Mouse (Mus musculus) myocyte (in vitro differentiated cells): ENCODE measurements around the gene Sprr2a3. TPM values are rescaled to one million over a fixed set of nuclear protein-coding genes. Genes with fewer than 3 reads are reported as not detected.
"Not testable (repeated sequence)": the region's sequence is repeated elsewhere in the genome, so short reads cannot be mapped to it uniquely, and the experiment has no call there.

Experiments used
- H3K27me3 ChIP-seq: one replicate; pipeline ENCODE4 v1.6.1; 2011; ENCODE audit not compliant: control insufficient read depth, insufficient read depth, insufficient read length
- H3K36me3 ChIP-seq: one replicate; pipeline ENCODE4 v1.6.1; 2011; ENCODE audit not compliant: control insufficient read depth, insufficient read depth
- H3K4me2 ChIP-seq: one replicate; pipeline ENCODE4 v1.6.1; 2011; ENCODE audit warnings: low read depth, control low read depth
- H3K4me3 ChIP-seq: one replicate; pipeline ENCODE4 v1.5.1; 2011; ENCODE audit warnings: mild to moderate bottlenecking, control low read depth, moderate library complexity
- H3K79me2 ChIP-seq: one replicate; pipeline ENCODE4 v1.6.1; 2011; ENCODE audit not compliant: control insufficient read depth, insufficient read depth
- H3ac ChIP-seq: one replicate; pipeline ENCODE4 v1.6.1; 2011; ENCODE audit not compliant: control insufficient read depth, insufficient read length
- CEBPB ChIP-seq: IDR thresholded peaks from 2 replicates; pipeline ENCODE4 v1.6.1; 2011; ENCODE audit warnings: mild to moderate bottlenecking, moderate library complexity; ENCODE audit not compliant: poor library complexity, insufficient read depth, severe bottlenecking
- E2F4 ChIP-seq: IDR thresholded peaks from one replicate; pipeline ENCODE4 v1.6.1; 2011; ENCODE audit warnings: mild to moderate bottlenecking, control low read depth, moderate library complexity; ENCODE audit not compliant: insufficient read depth
- MAX ChIP-seq: IDR thresholded peaks from one replicate; pipeline ENCODE4 v1.6.1; 2011; ENCODE audit warnings: low read depth, mild to moderate bottlenecking, control low read depth
- MYOD1 ChIP-seq, 3 experiments: IDR thresholded peaks; one replicate each; pipeline ENCODE4 v1.6.1; 2011; ENCODE audit warnings: control low read depth in 2 of 3, low read depth in 2 of 3, mild to moderate bottlenecking in 2 of 3, moderate library complexity in 1 of 3; ENCODE audit not compliant: insufficient read length in 2 of 3, control insufficient read depth in 1 of 3
- MYOG ChIP-seq, 3 experiments: IDR thresholded peaks; one replicate each; pipeline ENCODE4 v1.6.1; 2011; ENCODE audit warnings: control low read depth in 2 of 3, low read depth in 2 of 3, mild to moderate bottlenecking in 2 of 3; ENCODE audit not compliant: insufficient read length in 2 of 3, control insufficient read depth in 1 of 3, insufficient read depth in 1 of 3
- POLR2A ChIP-seq: IDR thresholded peaks from one replicate; pipeline ENCODE4 v1.6.1; 2011; ENCODE audit warnings: low read depth, mild to moderate bottlenecking, control low read depth, moderate library complexity; ENCODE audit not compliant: insufficient read length
- POLR2AphosphoS2 ChIP-seq: IDR thresholded peaks from one replicate; pipeline ENCODE4 v1.6.1; 2011; ENCODE audit warnings: low read depth, control low read depth; ENCODE audit not compliant: insufficient read length
- REST ChIP-seq: IDR thresholded peaks from one replicate; pipeline ENCODE4 v1.6.1; 2011; ENCODE audit warnings: mild to moderate bottlenecking, control low read depth, moderate library complexity; ENCODE audit not compliant: insufficient read depth, insufficient read length
- SRF ChIP-seq: IDR thresholded peaks from one replicate; pipeline ENCODE4 v1.6.1; 2011; ENCODE audit warnings: low read depth; ENCODE audit not compliant: control insufficient read depth, insufficient read length
- TCF12 ChIP-seq: IDR thresholded peaks from one replicate; pipeline ENCODE4 v1.6.1; 2011; ENCODE audit warnings: mild to moderate bottlenecking, control low read depth; ENCODE audit not compliant: poor library complexity, insufficient read depth, severe bottlenecking
- TCF3 ChIP-seq: IDR thresholded peaks from one replicate; pipeline ENCODE4 v1.6.1; 2011; ENCODE audit warnings: low read depth, control low read depth; ENCODE audit not compliant: insufficient read length
- USF1 ChIP-seq: IDR thresholded peaks from one replicate; pipeline ENCODE4 v1.6.1; 2011; ENCODE audit warnings: low read depth, mild to moderate bottlenecking, control low read depth, moderate library complexity
- polyA plus RNA-seq: library from polyadenylated mRNA; unstranded; fragments of >200 nt; fragmentation: generic; extraction: Trizol; gene quantifications from one replicate; pipeline ENCODE4 v1.2.1, GENCODE M21; 2012; ENCODE audit warnings: missing spikeins

Sprr2a3 gene
- polyA plus RNA-seq, 1 experiment, result 0.25 TPM

GRCm38 (mm10) chr3:92274018-92274417 is 11.2 kb upstream of the Sprr2a3 start:
- not testable (repeated sequence) for H3K36me3 ChIP-seq, H3ac ChIP-seq, H3K79me2 ChIP-seq, H3K4me3 ChIP-seq, H3K27me3 ChIP-seq, H3K4me2 ChIP-seq

DNA sequence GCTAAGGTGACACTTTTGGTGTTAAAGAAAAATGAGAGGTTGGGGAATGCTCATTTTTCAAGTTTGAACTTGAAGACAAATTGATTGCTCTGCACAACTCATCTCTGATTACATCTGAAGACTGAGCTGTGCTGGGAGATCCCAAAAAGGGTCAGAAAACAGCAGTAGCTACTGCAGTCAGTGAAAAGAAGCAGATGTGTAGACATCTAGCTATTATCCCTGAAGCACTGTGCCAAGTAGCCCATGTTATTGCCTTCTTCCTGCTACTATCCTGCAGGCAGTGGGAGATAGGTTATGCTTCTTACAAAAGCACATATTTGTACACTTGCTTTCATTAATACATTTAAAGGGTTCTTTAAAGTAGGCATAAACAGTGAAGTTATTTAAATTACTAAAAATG is 5.6 kb upstream of the Sprr2a3 start:
- H3K79me2 ChIP-seq, H3K36me3 ChIP-seq, H3K27me3 ChIP-seq, H3K4me3 ChIP-seq, H3K4me2 ChIP-seq, H3ac ChIP-seq: not testable (repeated sequence)

DNA sequence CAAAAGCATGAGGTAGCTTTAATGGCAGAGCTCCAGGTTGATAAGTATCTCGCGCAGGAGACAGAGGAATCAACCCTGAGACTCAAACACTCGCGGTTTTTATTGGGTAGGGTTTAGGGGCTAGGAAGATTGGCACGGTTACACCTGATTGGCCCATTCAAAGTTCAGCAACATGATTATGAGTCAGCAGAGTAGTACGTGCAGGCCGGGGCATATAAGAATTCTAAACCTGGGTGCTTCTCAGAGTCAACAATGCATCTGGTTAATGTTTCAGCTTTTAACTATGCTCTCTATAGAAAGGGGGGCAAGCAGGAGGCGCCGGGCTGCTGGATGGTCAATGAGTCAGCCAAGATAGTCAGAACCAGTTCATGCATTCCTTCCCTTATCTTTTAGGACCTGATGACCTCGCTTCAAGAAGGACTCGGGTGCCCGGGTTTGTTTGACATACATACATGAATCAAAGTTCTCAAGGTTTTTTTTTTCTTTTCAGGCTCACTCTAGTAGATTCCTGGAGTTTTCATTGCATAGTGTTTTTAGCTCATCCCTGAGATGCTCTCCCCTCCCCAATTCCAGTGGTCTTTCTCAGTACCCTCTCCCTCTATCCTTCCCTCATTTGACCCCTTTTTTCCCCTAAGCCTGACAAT is 4.1 kb upstream of the Sprr2a3 start:
- not testable (repeated sequence) for H3ac ChIP-seq, H3K27me3 ChIP-seq, H3K79me2 ChIP-seq, H3K4me3 ChIP-seq, H3K36me3 ChIP-seq, H3K4me2 ChIP-seq

DNA sequence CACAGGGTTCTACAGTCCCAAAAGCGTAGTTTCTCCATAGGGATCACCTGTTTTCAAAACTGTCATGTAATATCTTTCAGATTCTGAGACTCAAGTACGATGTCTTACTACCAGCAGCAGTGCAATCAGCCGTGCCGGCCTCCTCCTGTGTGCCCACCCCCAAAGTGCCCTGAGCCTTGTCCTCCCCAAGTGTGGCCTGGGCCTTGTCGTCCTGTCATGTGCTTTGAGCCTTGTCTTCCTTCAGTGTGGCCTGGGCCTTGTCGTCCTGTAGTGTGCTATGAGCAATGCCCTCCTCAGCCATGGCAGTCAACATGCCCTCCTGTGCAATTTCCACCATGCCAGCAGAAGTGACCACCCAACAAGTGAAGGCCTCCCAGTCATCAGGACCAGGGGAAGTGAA is 3.3 kb downstream of the Sprr2a3 start:
- not testable (repeated sequence) for H3K79me2 ChIP-seq, H3K36me3 ChIP-seq, H3ac ChIP-seq, H3K4me2 ChIP-seq, H3K4me3 ChIP-seq, H3K27me3 ChIP-seq

- H3K79me2 ChIP-seq, result no peaks in the 10 kb centered on the region
- no peak overlapping the region for H3K4me2 ChIP-seq
- no peak overlapping the region for H3ac ChIP-seq
- TF ChIP-seq TCF12 (no peak), POLR2A (no peak), USF1 (no peak), E2F4 (no peak), MYOG (IDR thresholded peaks at IDR 0.05; ENCODE audit: control insufficient read depth in 1 of 3, insufficient read depth in 1 of 3, insufficient read length in 2 of 3, low read depth in 2 of 3) (no peak), POLR2AphosphoS2 (no peak), MYOD1 (IDR thresholded peaks at IDR 0.05; ENCODE audit: control insufficient read depth in 1 of 3, insufficient read length in 2 of 3, low read depth in 2 of 3) (no peak), MAX (no peak), TCF3 (no peak)
- no peak overlapping the region for H3K4me3 ChIP-seq
- no peaks in the 10 kb centered on the region for H3K36me3 ChIP-seq
- no peaks in the 10 kb centered on the region for H3K27me3 ChIP-seq
These were observed 22.2 kb downstream of the Sprr2a3 start for GRCm38 (mm10) chr3:92307406-92307805.

DNA sequence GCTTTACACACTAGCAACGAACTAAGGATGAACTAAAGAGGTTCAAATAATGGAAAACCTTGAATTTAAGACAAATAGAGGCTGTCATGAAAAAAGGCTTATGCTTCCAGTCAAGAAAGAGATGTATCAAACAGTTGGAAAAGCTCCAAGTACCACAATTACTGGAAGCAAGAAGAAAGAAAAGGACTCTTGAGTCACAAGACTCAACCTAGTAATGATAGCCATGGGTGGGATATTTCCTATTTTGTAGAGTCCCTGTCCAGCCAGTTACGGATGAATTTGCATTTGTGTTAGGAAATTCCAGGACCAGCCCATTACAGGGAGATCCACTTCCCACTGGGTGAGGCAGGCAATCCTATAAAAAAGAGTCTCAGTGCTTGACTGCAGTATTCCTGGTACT is 31.1 kb downstream of the Sprr2a3 start, which contains the start of gene Sprr2b:
TSS of gene Sprr2b (plus strand) at position 301 of the 400 bp plus-strand sequence.
- Histone ChIP-seq H3K4me3 (no peak within 1 kb of the TSS), H3K79me2 (no peaks in the 10 kb centered on the region), H3K36me3 (no peaks in the 10 kb centered on the region), H3K4me2 (no peak within 1 kb of the TSS), H3K27me3 (no peaks in the 10 kb centered on the region), H3ac (no peak within 1 kb of the TSS)
- TF ChIP-seq CEBPB, result no peak
- TF ChIP-seq POLR2A, result no peak
- no peak for TF ChIP-seq MAX
- TF ChIP-seq TCF3, result no peak
- TF ChIP-seq POLR2AphosphoS2, result no peak
- no peak for TF ChIP-seq E2F4
- no peak for TF ChIP-seq MYOG (IDR thresholded peaks at IDR 0.05; ENCODE audit: control insufficient read depth in 1 of 3, insufficient read depth in 1 of 3, insufficient read length in 2 of 3, low read depth in 2 of 3)
- no peak for TF ChIP-seq REST
- TF ChIP-seq TCF12, result no peak
- no peak for TF ChIP-seq SRF
- no peak for TF ChIP-seq MYOD1 (IDR thresholded peaks at IDR 0.05; ENCODE audit: control insufficient read depth in 1 of 3, insufficient read length in 2 of 3, low read depth in 2 of 3)
- no peak for TF ChIP-seq USF1
